ENCODE assay signal across 20 mouse cellular contexts in the genomic region with DNA sequence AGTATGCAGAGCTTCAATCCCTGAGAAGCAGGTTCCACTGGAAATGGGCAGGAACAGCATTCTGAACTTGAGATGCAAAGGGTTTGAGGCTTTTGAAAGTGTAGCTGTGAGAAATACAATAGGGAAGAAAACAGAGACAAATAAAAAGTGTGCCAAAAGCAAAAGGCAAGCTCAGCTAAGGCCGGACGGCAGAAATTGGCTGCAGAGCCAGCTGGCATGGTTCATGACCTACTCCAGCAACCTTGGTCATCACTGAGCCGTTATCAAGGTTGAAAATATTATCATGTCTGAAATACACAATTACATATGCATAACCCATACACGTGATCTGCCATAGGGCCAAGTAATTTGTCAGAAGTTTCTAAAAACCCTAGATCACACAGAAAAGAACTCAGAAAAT.
DNase-seq lines count a peak whose midpoint lies in the region.
"Had no signal": no experiment of that assay in that cellular context is flagged by ENCODE, and none has a peak within 500 bp of the region (broad histone marks: within the 10 kb centered on the region; RNA-seq: fewer than 3 reads in every experiment).

No protein-coding gene starts in this region.

- H3K27me3 ChIP-seq in limb, embryonic 10.5 days (ENCODE audit: low read depth, poor library complexity, severe bottlenecking), result no peaks in the 10 kb centered on the region
- H3K27me3 ChIP-seq: embryonic facial prominence, embryonic 15.5 days; kidney, embryonic 15.5 days; liver, embryonic 13.5 days; midbrain, embryonic 12.5 days had no signal

- no peak overlapping the region for H3K27ac ChIP-seq in limb, embryonic 10.5 days
- H3K27ac ChIP-seq: embryonic facial prominence, embryonic 15.5 days; heart, adult 2 months; hindbrain, postnatal 0 days; kidney, embryonic 15.5 days; liver, embryonic 13.5 days; midbrain, embryonic 12.5 days had no signal

- intact Hi-C loops in heart, postnatal 14 days (cut with DNase I), result no loop called here
- intact Hi-C loops in heart, postnatal 36 days (cut with DNase I), result no loop called here

- no peaks in the 10 kb centered on the region for H3K36me3 ChIP-seq in limb, embryonic 10.5 days
- H3K36me3 ChIP-seq: embryonic facial prominence, embryonic 15.5 days; kidney, embryonic 15.5 days; liver, embryonic 13.5 days; midbrain, embryonic 12.5 days had no signal

- peaks cover 20% of the 10 kb centered on the region; the same call in 1 of the 2 replicates for H3K4me1 ChIP-seq in limb, embryonic 10.5 days
- H3K4me1 ChIP-seq: liver, embryonic 13.5 days; midbrain, embryonic 12.5 days had no signal

- DNase-seq in cerebellum, postnatal 25 days, result peak; percentile 15 to 43
- DNase-seq in cerebellum, adult 8-10 months, result no peak
- DNase-seq in heart, postnatal 14 days, result peak; percentile 16 to 27
- no peak for DNase-seq in heart, postnatal 36 days
- peak; percentile 42 for DNase-seq in adipocyte (ENCODE audit: low spot score)
- peak; percentile 67 for DNase-seq in adrenal gland, postnatal 10 days
- no peak for DNase-seq in limb, embryonic 10.5 days (ENCODE audit: low spot score)
- DNase-seq: cerebellum, adult 11-12 months; gastrocnemius, postnatal 14 days; layer of hippocampus, postnatal 36 days; liver, embryonic 13.5 days; lung, adult 2 months; right cerebral cortex, adult 18-20 months; right cerebral cortex, postnatal 4 days; thymus, postnatal 14 days had no signal

- no peak overlapping the region for H3K4me3 ChIP-seq in limb, embryonic 10.5 days
- H3K4me3 ChIP-seq: embryonic facial prominence, embryonic 15.5 days; heart, adult 2 months; kidney, embryonic 15.5 days; liver, embryonic 13.5 days; midbrain, embryonic 12.5 days had no signal

- 93% methylated on average over 4 of the region's 4 CpGs for WGBS in limb, embryonic 10.5 days

- H3K9me3 ChIP-seq in limb, embryonic 10.5 days (replicated peaks), result no peaks in the 10 kb centered on the region
- H3K9me3 ChIP-seq: embryonic facial prominence, embryonic 15.5 days; kidney, embryonic 15.5 days; liver, embryonic 13.5 days had no signal

Comparison
In these comparisons a context has a peak if more than half of its experiments do, and no peak if none do; other contexts are left out.
1. DNase-seq: peak in cerebellum, postnatal 25 days (2 of 2), heart, postnatal 14 days (2 of 2), adipocyte (single experiment) and adrenal gland, postnatal 10 days (single experiment); none in cerebellum, adult 8-10 months (single experiment), heart, postnatal 36 days (0 of 2) and limb, embryonic 10.5 days (single experiment).